Mouse (Mus musculus) liver, embryonic 15.5 days (tissue): ENCODE data around the gene Klhl36. TPM values are rescaled to one million over a fixed set of nuclear protein-coding genes. Genes with fewer than 3 reads are reported as not detected.

ENCODE experiments used
- ATAC-seq: fragments of 200-750 bp; cut with Nextera tagmentation; 2 replicates; pipeline ENCODE4 v1.8.0; 2017; ENCODE audit warnings: moderate number of reproducible peaks, mild to moderate bottlenecking, moderate library complexity; ENCODE audit not compliant: insufficient read depth
- H3K27ac ChIP-seq: fragments of 300-500 bp; sonication (generic); replicated peaks from 2 replicates; pipeline ENCODE4 v1.5.1; 2015; ENCODE audit warnings: mild to moderate bottlenecking, inconsistent platforms
- H3K27me3 ChIP-seq: fragments of 300-500 bp; sonication (generic); 2 replicates; pipeline ENCODE4 v1.6.1; 2015; ENCODE audit warnings: mild to moderate bottlenecking, inconsistent platforms
- H3K36me3 ChIP-seq: fragments of 300-500 bp; sonication (generic); replicated peaks from 2 replicates; pipeline ENCODE4 v1.6.1; 2015; ENCODE audit warnings: moderate library complexity, mild to moderate bottlenecking, inconsistent platforms
- H3K4me1 ChIP-seq: fragments of 300-500 bp; sonication (generic); replicated peaks from 2 replicates; pipeline ENCODE4 v1.6.1; 2015; ENCODE audit warnings: inconsistent platforms
- H3K4me2 ChIP-seq: fragments of 300-500 bp; sonication (generic); 2 replicates; pipeline ENCODE4 v1.6.1; 2015; ENCODE audit warnings: moderate library complexity, mild to moderate bottlenecking, inconsistent platforms
- H3K4me3 ChIP-seq: fragments of 300-500 bp; sonication (generic); replicated peaks from 2 replicates; pipeline ENCODE4 v1.5.1; 2015; ENCODE audit warnings: mild to moderate bottlenecking, inconsistent platforms
- H3K9ac ChIP-seq: fragments of 300-500 bp; sonication (generic); 2 replicates; pipeline ENCODE4 v1.6.1; 2015; ENCODE audit warnings: moderate library complexity, mild to moderate bottlenecking, inconsistent platforms
- H3K9me3 ChIP-seq: fragments of 300-500 bp; sonication (generic); replicated peaks from 2 replicates; pipeline ENCODE4 v1.6.1; 2016; ENCODE audit warnings: inconsistent platforms
- WGBS: fragments of 180-500 bp; shearing (Covaris S2); methylation state at CpG from one replicate; pipeline ENCODE4 v1.1.7; 2015; ENCODE audit warnings: mixed read lengths; ENCODE audit not compliant: insufficient replicate concordance; 5-methylcytosine and 5-hydroxymethylcytosine counted together
- polyA plus RNA-seq: library from polyadenylated mRNA; unstranded; fragments of >200 nt; fragmentation: Nextera tagmentation; extraction: Ambion mirVana; gene quantifications from 2 replicates; pipeline ENCODE4 v1.2.1, GENCODE M21; 2015

The Klhl36 gene
- polyA plus RNA-seq, 1 experiment from 2014 or later = 3.9 TPM

- Histone ChIP-seq H3K9me3 (no peaks in the 10 kb centered on the region), H3K36me3 (no peaks in the 10 kb centered on the region), H3K27ac (peak within 1 kb of the TSS; percentile 98), H3K4me1 (peaks cover 72% of the 10 kb centered on the region), H3K4me2 (peak within 1 kb of the TSS; percentile 92), H3K4me3 (peak within 1 kb of the TSS; percentile 90), H3K27me3 (no peaks in the 10 kb centered on the region), H3K9ac (peak within 1 kb of the TSS; percentile 91)
- ATAC-seq = peak; percentile 90
- whole genome bisulfite sequencing = under 1% methylated on average over 94 of the region's 97 CpGs
Measured at GRCm38 (mm10) chr8:119910547-119911257, 48.6 kb downstream of the Klhl36 start, which contains the start of gene Gm20388. Gene Gm20388 (plus strand): TSS chr8:119910841.

- under 1% methylated on average over 30 of the region's 30 CpGs for WGBS
- Histone ChIP-seq H3K9ac (peak overlapping the region; percentile 91), H3K27ac (peak overlapping the region; percentile 98), H3K4me3 (peak overlapping the region; percentile 90), H3K4me1 (peaks cover 79% of the 10 kb centered on the region), H3K9me3 (no peaks in the 10 kb centered on the region), H3K27me3 (no peaks in the 10 kb centered on the region), H3K4me2 (peak overlapping the region; percentile 92), H3K36me3 (no peaks in the 10 kb centered on the region; the same call in 1 of the 2 replicates)
- ATAC-seq = peak; percentile 20
Measured at GRCm38 (mm10) chr8:119911258-119911962, 49.3 kb downstream of the Klhl36 start.

GRCm38 (mm10) chr8:119912643-119913042 is 50.6 kb downstream of the Klhl36 start:
- Histone ChIP-seq H3K27me3 (no peaks in the 10 kb centered on the region), H3K9ac (peak overlapping the region; percentile 91), H3K4me3 (peak overlapping the region; percentile 90), H3K4me2 (peak overlapping the region; percentile 92), H3K27ac (peak overlapping the region; percentile 98), H3K36me3 (no peaks in the 10 kb centered on the region; the same call in 1 of the 2 replicates), H3K4me1 (peaks cover 83% of the 10 kb centered on the region), H3K9me3 (no peaks in the 10 kb centered on the region)
- 50% methylated on average over 6 of the region's 6 CpGs for WGBS
- no peak for ATAC-seq

GRCm38 (mm10) chr8:119913181-119913580 is 51.1 kb downstream of the Klhl36 start:
- no peaks in the 10 kb centered on the region for H3K9me3 ChIP-seq
- ATAC-seq = no peak
- no peaks in the 10 kb centered on the region for H3K27me3 ChIP-seq
- peak overlapping the region; percentile 90 for H3K4me3 ChIP-seq
- no peaks in the 10 kb centered on the region; the same call in 1 of the 2 replicates for H3K36me3 ChIP-seq
- 48% methylated on average over 3 of the region's 3 CpGs for WGBS
- H3K27ac ChIP-seq = peak overlapping the region; percentile 98
- H3K4me2 ChIP-seq = peak overlapping the region; percentile 92
- peaks cover 83% of the 10 kb centered on the region for H3K4me1 ChIP-seq
- peak overlapping the region; percentile 91; the same call in 1 of the 2 replicates for H3K9ac ChIP-seq

GRCm38 (mm10) chr8:119914161-119914560 is 52.1 kb downstream of the Klhl36 start:
- WGBS = 14% methylated on average over 2 of the region's 2 CpGs
- Histone ChIP-seq H3K27ac (peak overlapping the region; percentile 98), H3K4me3 (peak overlapping the region; percentile 2; the same call in 1 of the 2 replicates), H3K36me3 (peaks cover 5% of the 10 kb centered on the region; the same call in 1 of the 2 replicates), H3K9me3 (no peaks in the 10 kb centered on the region), H3K4me1 (peaks cover 83% of the 10 kb centered on the region), H3K4me2 (peak overlapping the region; percentile 92), H3K9ac (peak overlapping the region; percentile 16; the same call in 1 of the 2 replicates), H3K27me3 (no peaks in the 10 kb centered on the region)
- ATAC-seq = no peak

GRCm38 (mm10) chr8:119915298-119915697 is 53.2 kb downstream of the Klhl36 start:
- peak overlapping the region; percentile 92 for H3K4me2 ChIP-seq
- ATAC-seq = no peak
- peak overlapping the region; percentile 98 for H3K27ac ChIP-seq
- H3K27me3 ChIP-seq = no peaks in the 10 kb centered on the region
- H3K4me1 ChIP-seq = peaks cover 83% of the 10 kb centered on the region
- H3K4me3 ChIP-seq = no peak overlapping the region
- 70% methylated on average over 4 of the region's 4 CpGs for WGBS
- peaks cover 7% of the 10 kb centered on the region; the same call in 1 of the 2 replicates for H3K36me3 ChIP-seq
- no peaks in the 10 kb centered on the region for H3K9me3 ChIP-seq
- no peak overlapping the region for H3K9ac ChIP-seq

GRCm38 (mm10) chr8:119916237-119916892 is 54.3 kb downstream of the Klhl36 start:
- peaks cover 94% of the 10 kb centered on the region for H3K4me1 ChIP-seq
- peak overlapping the region; percentile 98 for H3K27ac ChIP-seq
- H3K4me2 ChIP-seq = peak overlapping the region; percentile 92
- peak overlapping the region; percentile 56; the same call in 1 of the 2 replicates for H3K9ac ChIP-seq
- peak overlapping the region; percentile 56 for H3K4me3 ChIP-seq
- H3K27me3 ChIP-seq = no peaks in the 10 kb centered on the region
- ATAC-seq = no peak
- H3K9me3 ChIP-seq = no peaks in the 10 kb centered on the region
- 64% methylated on average over 16 of the region's 16 CpGs for whole genome bisulfite sequencing
- peaks cover 15% of the 10 kb centered on the region for H3K36me3 ChIP-seq

GRCm38 (mm10) chr8:119917415-119917814 is 55.3 kb downstream of the Klhl36 start:
- Histone ChIP-seq H3K9me3 (no peaks in the 10 kb centered on the region), H3K4me1 (peaks cover 98% of the 10 kb centered on the region), H3K36me3 (peaks cover 15% of the 10 kb centered on the region), H3K27me3 (no peaks in the 10 kb centered on the region), H3K4me2 (peak overlapping the region; percentile 92), H3K9ac (peak overlapping the region; percentile 56), H3K4me3 (peak overlapping the region; percentile 56), H3K27ac (peak overlapping the region; percentile 98)
- 33% methylated on average over 3 of the region's 3 CpGs for WGBS
- ATAC-seq = peak; percentile 49

- H3K9me3 ChIP-seq = no peaks in the 10 kb centered on the region
- H3K4me2 ChIP-seq = peak overlapping the region; percentile 92
- peak overlapping the region; percentile 98 for H3K27ac ChIP-seq
- peak overlapping the region; percentile 56 for H3K9ac ChIP-seq
- WGBS = 5% methylated on average over 1 of the region's 1 CpGs
- no peaks in the 10 kb centered on the region for H3K27me3 ChIP-seq
- ATAC-seq = peak; percentile 98
- peak overlapping the region; percentile 56 for H3K4me3 ChIP-seq
- H3K36me3 ChIP-seq = peaks cover 15% of the 10 kb centered on the region
- H3K4me1 ChIP-seq = peaks cover 95% of the 10 kb centered on the region
Measured at GRCm38 (mm10) chr8:119918155-119918567, 56.1 kb downstream of the Klhl36 start.

GRCm38 (mm10) chr8:119923259-119923658 is 61.2 kb downstream of the Klhl36 start:
- Histone ChIP-seq H3K4me2 (no peak overlapping the region), H3K4me1 (peaks cover 94% of the 10 kb centered on the region), H3K4me3 (no peak overlapping the region), H3K27ac (no peak overlapping the region), H3K9ac (no peak overlapping the region), H3K36me3 (peaks cover 17% of the 10 kb centered on the region; the same call in 1 of the 2 replicates), H3K9me3 (no peaks in the 10 kb centered on the region), H3K27me3 (no peaks in the 10 kb centered on the region)
- WGBS = 79% methylated on average over 5 of the region's 5 CpGs
- ATAC-seq = no peak
